Mouse (Mus musculus) lung, adult 2 months (tissue): ENCODE data around the gene Zfp385b.

ENCODE experiments used
- CTCF ChIP-seq: fragments of 200-500 bp; IDR thresholded peaks from 2 replicates; pipeline ENCODE4 v1.5.1; 2011; ENCODE audit warnings: mild to moderate bottlenecking, low read length, control low read depth; ENCODE audit not compliant: insufficient read depth
- POLR2A ChIP-seq: fragments of 200-500 bp; IDR thresholded peaks from 2 replicates; pipeline ENCODE4 v1.6.1; 2011; ENCODE audit warnings: low read depth, mild to moderate bottlenecking, control low read depth, low read length, borderline replicate concordance; ENCODE audit errors: extremely low read depth

- TF ChIP-seq POLR2A, result no peak
- TF ChIP-seq CTCF, result no peak
Measured at GRCm38 (mm10) chr2:77379907-77380306, 439.5 kb downstream of the Zfp385b start.
